Mouse (Mus musculus) heart, embryonic 15.5 days (tissue): Measurements from ENCODE around the gene Gm1113. TPM values are rescaled to one million over a fixed set of nuclear protein-coding genes. Genes with fewer than 3 reads are reported as not detected.

Experiments
- ATAC-seq: fragments of 200-750 bp; cut with Nextera tagmentation; replicated peaks from 2 replicates; pipeline ENCODE4 v1.8.0; 2017; ENCODE audit warnings: low read depth, moderate TSS enrichment; ENCODE audit not compliant: insufficient number of reproducible peaks, insufficient read depth, low FRiP score
- H3K27ac ChIP-seq: fragments of 300-500 bp; sonication (generic); 2 replicates; pipeline ENCODE4 v1.5.1; 2015; ENCODE audit warnings: mild to moderate bottlenecking, inconsistent platforms
- H3K27me3 ChIP-seq: fragments of 300-500 bp; sonication (generic); 2 replicates; pipeline ENCODE4 v1.6.1; 2015; ENCODE audit warnings: inconsistent platforms
- H3K36me3 ChIP-seq: fragments of 300-500 bp; sonication (generic); 2 replicates; pipeline ENCODE4 v1.6.1; 2015; ENCODE audit warnings: mild to moderate bottlenecking, inconsistent platforms
- H3K4me1 ChIP-seq: fragments of 300-500 bp; sonication (generic); replicated peaks from 2 replicates; pipeline ENCODE4 v1.6.1; 2015; ENCODE audit warnings: inconsistent platforms
- H3K4me2 ChIP-seq: fragments of 300-500 bp; sonication (generic); 2 replicates; pipeline ENCODE4 v1.6.1; 2015; ENCODE audit warnings: inconsistent platforms, mild to moderate bottlenecking, moderate library complexity
- H3K4me3 ChIP-seq: fragments of 300-500 bp; sonication (generic); 2 replicates; pipeline ENCODE4 v1.5.1; 2015; ENCODE audit warnings: mild to moderate bottlenecking, inconsistent platforms
- H3K9ac ChIP-seq: fragments of 300-500 bp; sonication (generic); 2 replicates; pipeline ENCODE4 v1.6.1; 2015; ENCODE audit warnings: mild to moderate bottlenecking, inconsistent platforms
- H3K9me3 ChIP-seq: fragments of 300-500 bp; sonication (generic); replicated peaks from 2 replicates; pipeline ENCODE4 v1.6.1; 2016; ENCODE audit warnings: inconsistent platforms
- WGBS: fragments of 180-500 bp; shearing (Covaris S2); methylation state at CpG from one replicate; pipeline ENCODE4 v1.1.7; 2015; ENCODE audit warnings: mixed read lengths; 5-methylcytosine and 5-hydroxymethylcytosine counted together
- polyA plus RNA-seq: library from polyadenylated mRNA; unstranded; fragments of >200 nt; fragmentation: Nextera tagmentation; extraction: Ambion mirVana; gene quantifications from 2 replicates; pipeline ENCODE4 v1.2.1, GENCODE M21; 2015

Gm1113 gene
- polyA plus RNA-seq, 1 experiment from 2014 or later = not detected

GRCm38 (mm10) chr9:35474104-35474724, 43.9 kb downstream of the Gm1113 start:
- Histone ChIP-seq H3K27ac (no peak overlapping the region), H3K9ac (no peak overlapping the region), H3K4me2 (no peak overlapping the region), H3K9me3 (no peaks in the 10 kb centered on the region), H3K36me3 (peaks cover 28% of the 10 kb centered on the region), H3K4me1 (no peaks in the 10 kb centered on the region), H3K27me3 (no peaks in the 10 kb centered on the region), H3K4me3 (no peak overlapping the region)
- 72% methylated on average over 10 of the region's 10 CpGs for WGBS
- no peak; the same call in 1 of the 2 replicates for ATAC-seq

GRCm38 (mm10) chr9:35468913-35469312, 49.2 kb downstream of the Gm1113 start:
- Histone ChIP-seq H3K27ac (no peak overlapping the region), H3K4me3 (no peak overlapping the region), H3K27me3 (no peaks in the 10 kb centered on the region), H3K4me2 (no peak overlapping the region), H3K9me3 (no peaks in the 10 kb centered on the region), H3K4me1 (no peaks in the 10 kb centered on the region), H3K36me3 (peaks cover 17% of the 10 kb centered on the region), H3K9ac (no peak overlapping the region)
- no peak for ATAC-seq

- H3K36me3 ChIP-seq = peaks cover 20% of the 10 kb centered on the region
- H3K9me3 ChIP-seq = no peaks in the 10 kb centered on the region
- H3K4me3 ChIP-seq = no peak overlapping the region
- no peak overlapping the region for H3K27ac ChIP-seq
- no peaks in the 10 kb centered on the region for H3K27me3 ChIP-seq
- WGBS = 46% methylated on average over 8 of the region's 8 CpGs
- no peaks in the 10 kb centered on the region for H3K4me1 ChIP-seq
- no peak overlapping the region for H3K9ac ChIP-seq
- no peak for ATAC-seq
- H3K4me2 ChIP-seq = no peak overlapping the region
Measured at GRCm38 (mm10) chr9:35467264-35467817, 50.7 kb downstream of the Gm1113 start.

- H3K4me2 ChIP-seq = no peak overlapping the region
- ATAC-seq = no peak
- no peaks in the 10 kb centered on the region for H3K27me3 ChIP-seq
- no peak overlapping the region for H3K4me3 ChIP-seq
- H3K9ac ChIP-seq = no peak overlapping the region
- WGBS = 58% methylated on average over 8 of the region's 8 CpGs
- 0 out of 2 replicates have a peak, but pooled peaks cover 2% of the 10 kb centered on the region for H3K4me1 ChIP-seq
- H3K27ac ChIP-seq = no peak overlapping the region
- peaks cover 45% of the 10 kb centered on the region for H3K36me3 ChIP-seq
- no peaks in the 10 kb centered on the region for H3K9me3 ChIP-seq
Measured at GRCm38 (mm10) chr9:35459594-35459993, 58.5 kb downstream of the Gm1113 start.

Other genes starting within 250 kb of the Gm1113 start
- 6.8 and 7.5 TPM in 2 replicates for gene Cdon, start 97.1 kb downstream of the Gm1113 start, polyA plus RNA-seq
- gene Ddx25, start 40.3 kb upstream of the Gm1113 start, polyA plus RNA-seq = 0.69 and 0.91 TPM in 2 replicates
- 11.1 and 12.1 TPM in 2 replicates for gene Pus3, start 40.3 kb upstream of the Gm1113 start, polyA plus RNA-seq
- gene Pate2, start 52.0 kb upstream of the Gm1113 start, polyA plus RNA-seq = 0.23 and 0.39 TPM in 2 replicates
- 13.6 and 15.3 TPM in 2 replicates for gene Hyls1, start 52.1 kb upstream of the Gm1113 start, polyA plus RNA-seq
- gene Pate4, start 93.7 kb upstream of the Gm1113 start, polyA plus RNA-seq = not detected in 2 replicates
- not detected in 2 replicates for gene Pate3, start 129.9 kb upstream of the Gm1113 start, polyA plus RNA-seq
- not detected in 2 replicates for gene Pate1, start 169.1 kb upstream of the Gm1113 start, polyA plus RNA-seq
- gene Gm17677, start 222.8 kb upstream of the Gm1113 start, polyA plus RNA-seq = not detected in 2 replicates